Mouse (Mus musculus): ENCODE data around the gene Asic4. TPM values are rescaled to one million over a fixed set of nuclear protein-coding genes. Genes with fewer than 3 reads are reported as not detected.
A peak's percentile ranks its signal among the peaks of the same experiment; 100 is the strongest.

Asic4 gene
- polyA plus RNA-seq, 1 experiment = not detected

DNA sequence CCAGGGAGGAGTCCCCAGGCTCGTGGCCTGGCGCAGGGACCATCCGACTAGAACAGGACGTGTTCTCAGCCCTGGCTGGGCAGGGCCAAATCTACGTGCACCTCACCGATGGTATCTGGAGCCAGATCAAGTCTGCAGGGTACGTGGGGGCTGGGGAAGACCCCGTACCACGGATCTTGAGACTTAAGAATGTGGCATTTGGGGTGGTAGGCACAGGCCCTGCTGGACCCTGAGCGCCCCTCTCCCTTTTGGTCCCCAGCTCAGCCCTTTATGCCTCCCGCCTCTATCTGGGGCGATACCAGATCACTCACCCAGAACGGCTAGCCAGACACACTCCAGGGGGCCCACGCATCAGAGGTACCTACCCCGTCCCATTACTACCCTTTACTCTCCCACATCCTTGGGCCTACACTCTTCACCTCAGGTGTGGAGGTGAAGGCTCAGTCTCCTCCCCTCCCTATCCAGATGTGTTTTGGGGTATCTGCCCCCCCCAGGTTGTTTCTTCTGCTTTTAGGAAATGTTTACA lies 8.7 kb upstream of the Asic4 start:
- Histone ChIP-seq H3K27me3 (ENCODE audit: control insufficient read depth) (peaks cover 12% of the 10 kb centered on the region), H3K9me3 (ENCODE audit: control insufficient read depth, low read length) (no peaks in the 10 kb centered on the region), H3K36me3 (ENCODE audit: control insufficient read depth) (peaks cover 39% of the 10 kb centered on the region), H3K4me1 (ENCODE audit: control insufficient read depth) (peaks cover 36% of the 10 kb centered on the region), H3K4me3 (replicated peaks) (no peak overlapping the region)
- TF ChIP-seq TAL1 (IDR thresholded peaks at IDR 0.05; ENCODE audit: low read length) (no peak), GATA1 (IDR thresholded peaks at IDR 0.05; ENCODE audit: low read length) (no peak)

DNA sequence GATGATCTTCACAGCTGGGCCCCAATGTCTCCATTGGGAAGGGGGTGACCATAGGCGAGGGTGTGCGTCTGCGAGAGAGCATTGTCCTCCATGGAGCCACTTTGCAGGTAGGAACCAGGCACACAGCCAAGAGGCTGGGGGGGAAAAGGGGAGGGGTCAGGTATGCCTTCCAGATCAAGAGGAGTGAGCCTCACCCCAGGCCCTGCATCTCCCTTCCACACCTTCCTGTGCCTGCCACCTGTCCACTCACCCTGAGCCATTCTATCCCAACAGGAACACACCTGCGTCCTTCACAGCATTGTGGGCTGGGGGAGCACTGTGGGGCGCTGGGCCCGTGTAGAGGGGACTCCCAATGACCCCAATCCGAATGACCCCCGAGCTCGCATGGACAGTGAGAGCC lies 8.1 kb upstream of the Asic4 start:
- no peak for TF ChIP-seq GATA1 (IDR thresholded peaks at IDR 0.05; ENCODE audit: low read length)
- no peak for TF ChIP-seq TAL1 (IDR thresholded peaks at IDR 0.05; ENCODE audit: low read length)
- Histone ChIP-seq H3K9me3 (ENCODE audit: control insufficient read depth, low read length) (no peaks in the 10 kb centered on the region), H3K4me1 (ENCODE audit: control insufficient read depth) (peaks cover 37% of the 10 kb centered on the region), H3K36me3 (ENCODE audit: control insufficient read depth) (peaks cover 39% of the 10 kb centered on the region), H3K27me3 (ENCODE audit: control insufficient read depth) (peaks cover 18% of the 10 kb centered on the region), H3K4me3 (replicated peaks) (no peak overlapping the region)

DNA sequence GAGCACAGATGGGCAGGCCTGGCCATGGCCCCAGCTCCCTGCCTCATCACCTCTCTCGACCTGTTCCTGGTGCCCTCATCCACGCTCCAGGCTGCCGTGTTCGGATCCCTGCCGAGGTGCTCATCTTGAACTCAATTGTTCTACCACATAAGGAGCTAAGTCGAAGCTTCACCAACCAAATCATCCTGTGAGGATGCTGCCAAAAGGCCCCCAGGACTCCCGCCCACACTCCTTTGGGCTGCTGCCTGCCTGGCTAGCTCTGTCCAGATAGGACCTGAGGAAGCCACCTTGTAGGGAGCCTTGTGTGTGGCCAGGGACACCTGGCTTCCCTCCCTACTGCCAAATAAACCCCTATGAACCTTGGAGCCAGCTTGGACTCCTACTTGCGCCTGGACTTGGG lies 7.4 kb upstream of the Asic4 start:
- Histone ChIP-seq H3K4me3 (replicated peaks) (no peak overlapping the region), H3K36me3 (ENCODE audit: control insufficient read depth) (peaks cover 37% of the 10 kb centered on the region)

DNA sequence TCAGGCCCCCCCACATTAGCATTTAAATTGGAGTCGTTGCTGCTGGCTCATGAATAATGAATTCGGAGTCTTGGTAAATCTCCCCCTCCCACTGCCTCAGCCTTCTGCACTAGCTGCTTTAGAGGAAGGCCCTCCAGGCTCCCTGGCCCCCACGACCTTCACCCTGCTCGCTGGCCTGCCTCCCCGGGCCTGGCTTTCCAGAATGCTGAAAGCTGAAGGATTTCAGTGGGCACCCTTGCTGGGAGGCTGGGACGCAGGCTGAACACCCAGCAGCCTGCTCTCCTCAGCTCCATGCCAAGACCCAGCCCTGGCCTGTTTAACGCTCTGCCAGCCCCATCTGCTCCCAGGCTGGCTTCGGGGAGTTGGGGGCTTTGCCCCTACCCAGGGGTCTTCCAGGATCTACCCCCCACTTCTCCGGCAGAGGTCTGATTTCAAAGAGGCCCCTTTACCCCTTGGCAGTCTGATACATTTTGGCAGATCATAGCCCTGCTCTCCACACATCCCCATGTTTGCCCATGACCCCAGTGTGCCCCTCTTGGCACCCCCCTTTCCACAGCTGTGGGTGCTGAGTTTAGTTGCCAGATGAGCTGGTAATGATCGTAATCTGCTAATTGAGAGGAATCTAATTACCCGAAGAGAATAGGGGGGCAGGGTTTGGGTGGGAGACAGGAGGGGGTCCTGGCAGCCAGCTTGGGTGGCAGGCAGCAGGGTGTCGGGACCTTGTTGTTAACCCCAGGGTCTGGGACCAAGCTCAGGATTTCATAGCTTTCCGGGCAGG lies 6.8 kb upstream of the Asic4 start:
- Histone ChIP-seq H3K4me1 (ENCODE audit: control insufficient read depth) (peaks cover 48% of the 10 kb centered on the region), H3K36me3 (ENCODE audit: control insufficient read depth) (peaks cover 37% of the 10 kb centered on the region), H3K27me3 (ENCODE audit: control insufficient read depth) (peaks cover 31% of the 10 kb centered on the region), H3K9me3 (ENCODE audit: control insufficient read depth, low read length) (no peaks in the 10 kb centered on the region), H3K4me3 (replicated peaks) (no peak overlapping the region)
- no peak for TF ChIP-seq GATA1 (IDR thresholded peaks at IDR 0.05; ENCODE audit: low read length)
- no peak for TF ChIP-seq TAL1 (IDR thresholded peaks at IDR 0.05; ENCODE audit: low read length)

More for the DNA sequence above, 7.4 kb upstream of the Asic4 start:
- no peak for TF ChIP-seq GATA1 (IDR thresholded peaks at IDR 0.05; ENCODE audit: low read length)
- TF ChIP-seq TAL1 (IDR thresholded peaks at IDR 0.05; ENCODE audit: low read length) = no peak
- Histone ChIP-seq H3K9me3 (ENCODE audit: control insufficient read depth, low read length) (no peaks in the 10 kb centered on the region), H3K27me3 (ENCODE audit: control insufficient read depth) (peaks cover 24% of the 10 kb centered on the region), H3K4me1 (ENCODE audit: control insufficient read depth) (peaks cover 43% of the 10 kb centered on the region)

DNA sequence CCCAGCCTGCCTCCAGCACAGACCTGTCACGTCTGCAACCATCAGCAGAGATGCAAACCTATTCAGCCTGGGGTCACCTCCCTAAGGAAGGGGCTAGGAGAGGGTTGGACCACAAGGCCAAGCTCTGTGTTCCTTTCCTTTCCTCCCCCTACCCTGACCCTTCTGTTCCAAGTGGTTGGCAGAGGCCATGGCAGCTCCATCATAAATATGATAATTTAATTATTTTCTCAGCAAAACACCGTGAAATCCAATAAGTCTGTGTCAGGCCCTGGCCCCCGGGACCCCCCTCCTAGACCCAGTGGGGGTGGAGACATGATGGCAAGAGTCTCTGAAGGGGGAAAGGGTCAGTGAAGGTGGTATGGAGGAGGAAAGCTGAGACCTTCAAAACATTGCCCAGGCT lies 6.0 kb upstream of the Asic4 start:
- no peak for TF ChIP-seq TAL1 (IDR thresholded peaks at IDR 0.05; ENCODE audit: low read length)
- no peak for TF ChIP-seq GATA1 (IDR thresholded peaks at IDR 0.05; ENCODE audit: low read length)
- no peak overlapping the region for H3K4me3 ChIP-seq (replicated peaks)
- H3K9me3 ChIP-seq (ENCODE audit: control insufficient read depth, low read length) = no peaks in the 10 kb centered on the region
- H3K4me1 ChIP-seq (ENCODE audit: control insufficient read depth) = peaks cover 55% of the 10 kb centered on the region
- H3K36me3 ChIP-seq (ENCODE audit: control insufficient read depth) = peaks cover 31% of the 10 kb centered on the region
- peaks cover 38% of the 10 kb centered on the region for H3K27me3 ChIP-seq (ENCODE audit: control insufficient read depth)

DNA sequence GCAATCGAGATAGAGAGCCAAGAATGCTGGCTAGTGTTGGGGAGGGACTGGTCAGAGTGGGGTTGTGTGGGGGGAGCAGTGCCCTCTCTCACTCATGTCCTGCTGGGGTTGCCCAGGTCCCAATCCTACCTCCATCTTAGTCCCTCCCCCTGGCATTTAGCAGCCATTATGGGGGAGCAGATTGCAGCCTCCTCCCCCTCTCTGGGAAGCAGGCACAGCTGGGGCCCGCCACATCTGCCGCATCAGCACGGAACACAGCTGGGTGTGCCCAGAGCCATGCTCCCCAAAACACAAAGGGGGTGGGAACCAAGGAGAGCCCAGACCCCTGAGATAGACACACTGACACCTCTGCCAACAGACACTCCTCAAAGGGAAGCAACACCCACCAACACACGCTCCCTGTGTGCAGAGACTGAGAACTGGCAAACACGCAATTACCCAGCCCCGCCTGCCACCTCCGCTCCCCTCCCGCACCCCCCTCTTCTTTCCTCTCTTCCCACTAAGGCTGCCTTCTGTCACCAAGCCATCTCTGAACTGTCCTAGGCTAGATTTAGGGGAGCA lies 5.0 kb upstream of the Asic4 start:
- peak overlapping the region; percentile 47 for H3K4me3 ChIP-seq (replicated peaks)
- no peaks in the 10 kb centered on the region for H3K9me3 ChIP-seq (ENCODE audit: control insufficient read depth, low read length)
- peaks cover 49% of the 10 kb centered on the region for H3K27me3 ChIP-seq (ENCODE audit: control insufficient read depth)
- H3K4me1 ChIP-seq (ENCODE audit: control insufficient read depth) = peaks cover 65% of the 10 kb centered on the region
- peaks cover 26% of the 10 kb centered on the region for H3K36me3 ChIP-seq (ENCODE audit: control insufficient read depth)
- TF ChIP-seq GATA1 (IDR thresholded peaks at IDR 0.05; ENCODE audit: low read length) = no peak
- TF ChIP-seq TAL1 (IDR thresholded peaks at IDR 0.05; ENCODE audit: low read length) = no peak

DNA sequence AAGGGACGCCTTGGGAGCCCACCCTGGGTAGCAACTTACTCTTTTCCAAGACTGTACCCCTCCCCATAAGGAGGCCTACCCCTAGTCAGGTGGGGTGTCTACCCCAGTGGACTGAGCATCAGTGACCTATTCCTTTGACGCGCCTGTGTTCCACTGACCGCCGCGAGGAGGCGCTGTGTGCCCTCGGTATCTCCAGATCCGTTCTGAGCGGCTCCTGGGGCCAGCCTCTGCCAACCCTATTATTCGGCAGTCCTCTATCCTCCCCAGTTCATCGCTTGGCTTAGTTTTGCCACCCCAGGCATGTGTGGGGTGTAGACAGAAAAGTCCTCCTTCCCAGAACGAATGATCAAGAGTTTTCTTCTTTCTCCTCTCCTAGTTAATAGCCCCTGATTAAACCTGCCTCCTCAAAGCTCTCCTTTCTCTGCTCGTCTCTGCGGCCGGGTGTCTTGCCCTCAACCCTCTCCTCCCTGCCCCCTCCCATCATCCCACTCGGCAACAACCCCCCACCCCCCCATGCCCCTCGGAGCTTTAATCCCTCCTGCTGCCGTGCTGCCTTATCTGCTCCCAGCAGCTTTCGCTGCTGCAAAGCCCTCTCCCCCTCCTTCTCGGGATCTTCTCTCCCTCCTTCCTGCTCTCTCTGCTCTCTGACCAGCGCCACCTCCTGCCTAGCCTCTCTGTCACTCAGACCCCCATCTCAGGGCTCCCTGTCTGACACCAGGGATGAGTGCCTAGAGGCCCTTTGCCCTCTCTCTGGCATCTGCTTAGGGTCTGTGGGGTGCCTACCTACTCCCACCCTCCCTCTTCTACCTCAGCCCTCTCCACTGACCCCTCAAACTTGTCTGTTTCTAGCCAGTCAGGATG lies 4.3 kb upstream of the Asic4 start:
- Histone ChIP-seq H3K9me3 (ENCODE audit: control insufficient read depth, low read length) (no peaks in the 10 kb centered on the region), H3K4me3 (replicated peaks) (peak overlapping the region; percentile 47), H3K4me1 (ENCODE audit: control insufficient read depth) (peaks cover 73% of the 10 kb centered on the region), H3K36me3 (ENCODE audit: control insufficient read depth) (peaks cover 20% of the 10 kb centered on the region), H3K27me3 (ENCODE audit: control insufficient read depth) (peaks cover 56% of the 10 kb centered on the region)
- no peak for TF ChIP-seq GATA1 (IDR thresholded peaks at IDR 0.05; ENCODE audit: low read length)
- no peak for TF ChIP-seq TAL1 (IDR thresholded peaks at IDR 0.05; ENCODE audit: low read length)

DNA sequence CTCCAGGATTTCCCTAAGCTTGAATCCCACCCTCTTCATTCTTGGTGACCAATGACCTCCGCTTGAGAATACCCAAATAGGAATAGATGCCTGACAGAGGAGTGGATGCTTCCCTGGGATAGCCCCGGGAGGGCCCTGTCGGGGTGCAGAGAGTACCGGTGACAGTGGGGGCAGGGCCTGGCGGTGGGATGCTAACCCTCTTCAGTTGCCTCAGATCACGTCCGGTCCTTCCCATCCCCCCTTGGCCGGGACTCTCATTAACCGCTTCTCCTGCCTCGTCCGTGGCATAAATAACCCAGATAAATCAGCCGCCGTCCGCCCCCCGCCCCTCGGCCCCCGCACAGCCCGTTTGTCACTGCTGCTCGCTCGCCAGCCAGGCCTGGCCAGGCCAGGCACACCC lies 3.6 kb upstream of the Asic4 start:
- H3K4me1 ChIP-seq (ENCODE audit: control insufficient read depth) = peaks cover 78% of the 10 kb centered on the region
- peak overlapping the region; percentile 47 for H3K4me3 ChIP-seq (replicated peaks)
- H3K36me3 ChIP-seq (ENCODE audit: control insufficient read depth) = peaks cover 16% of the 10 kb centered on the region
- H3K27me3 ChIP-seq (ENCODE audit: control insufficient read depth) = peaks cover 63% of the 10 kb centered on the region
- no peaks in the 10 kb centered on the region; the same call in 1 of the 2 replicates for H3K9me3 ChIP-seq (ENCODE audit: control insufficient read depth, low read length)
- TF ChIP-seq GATA1 (IDR thresholded peaks at IDR 0.05; ENCODE audit: low read length) = no peak
- TF ChIP-seq TAL1 (IDR thresholded peaks at IDR 0.05; ENCODE audit: low read length) = no peak

Measured in erythroblast, embryonic 14.5 days (primary cell).